Mouse (Mus musculus) liver, embryonic 14.5 days (tissue): ENCODE results near the gene Rab21.

Experiments used
- CTCF ChIP-seq: IDR thresholded peaks from 2 replicates; pipeline ENCODE4 v1.5.1; 2016; ENCODE audit warnings: antibody characterized with exemption, low read depth, control low read depth
- EP300 ChIP-seq: IDR thresholded peaks from 2 replicates; pipeline ENCODE4 v1.6.1; 2016; ENCODE audit warnings: antibody characterized with exemption, low read depth

GRCm38 (mm10) chr10:115253521-115253920 is 61.9 kb downstream of the Rab21 start:
- TF ChIP-seq CTCF, result no peak
- TF ChIP-seq EP300, result no peak
